Mouse (Mus musculus): ENCODE results near the gene Kitl. TPM values are rescaled to one million over a fixed set of nuclear protein-coding genes. Genes with fewer than 3 reads are reported as not detected.

Kitl gene
- 0.07 TPM for polyA plus RNA-seq (2017; shearing (Covaris generic))

DNA sequence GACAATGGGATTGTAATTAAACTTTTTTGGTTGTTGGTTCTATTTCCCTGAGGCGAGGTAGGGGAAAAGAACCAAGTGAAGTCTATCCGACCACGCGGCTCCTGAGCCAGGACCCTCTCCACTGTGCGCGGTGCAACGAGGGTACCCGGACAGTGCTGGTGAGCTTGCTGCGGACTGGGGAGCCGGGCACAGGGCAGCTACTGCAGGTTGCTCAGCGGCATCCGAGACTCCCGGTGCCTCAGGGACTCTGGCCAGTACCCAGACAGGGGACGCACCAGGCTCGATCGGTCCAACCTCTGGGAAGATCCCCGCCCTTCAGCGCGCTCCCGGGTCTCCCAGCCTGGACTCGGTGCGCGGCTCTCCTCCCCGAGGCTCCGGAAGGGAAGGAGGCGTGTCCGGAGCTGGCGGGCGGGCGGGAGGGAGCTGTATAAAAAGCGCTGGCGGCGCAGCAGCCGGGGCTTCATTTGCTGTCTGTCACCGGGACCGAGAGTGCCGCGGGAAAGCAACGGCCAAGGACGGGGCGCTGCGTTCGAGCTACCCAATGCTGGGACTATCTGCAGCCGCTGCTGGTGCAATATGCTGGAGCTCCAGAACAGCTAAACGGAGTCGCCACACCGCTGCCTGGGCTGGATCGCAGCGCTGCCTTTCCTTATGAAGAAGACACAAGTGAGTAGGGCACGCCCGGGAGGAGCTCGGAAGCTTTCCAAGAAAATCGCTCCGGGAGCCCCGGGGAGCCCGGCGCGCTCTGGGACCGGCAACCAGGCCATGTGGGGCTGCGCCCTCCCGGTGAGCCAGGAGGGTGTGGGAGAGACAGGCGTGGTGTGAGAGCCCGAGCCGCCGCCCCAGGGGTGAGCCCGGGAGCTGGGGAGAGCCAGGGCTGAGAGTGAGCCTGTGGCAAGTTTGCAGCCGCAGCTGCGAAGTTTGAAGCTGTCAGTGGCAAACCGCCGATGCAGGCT, at the start of gene Kitl:
Gene Kitl (plus strand): TSS at position 261 of the 956 bp plus-strand sequence.

